Mouse (Mus musculus): ENCODE results near the gene Setd1a.
"Not testable (repeated sequence)": the region's sequence is repeated elsewhere in the genome, so short reads cannot be mapped to it uniquely, and the experiment has no call there.

Gene Setd1a

DNA sequence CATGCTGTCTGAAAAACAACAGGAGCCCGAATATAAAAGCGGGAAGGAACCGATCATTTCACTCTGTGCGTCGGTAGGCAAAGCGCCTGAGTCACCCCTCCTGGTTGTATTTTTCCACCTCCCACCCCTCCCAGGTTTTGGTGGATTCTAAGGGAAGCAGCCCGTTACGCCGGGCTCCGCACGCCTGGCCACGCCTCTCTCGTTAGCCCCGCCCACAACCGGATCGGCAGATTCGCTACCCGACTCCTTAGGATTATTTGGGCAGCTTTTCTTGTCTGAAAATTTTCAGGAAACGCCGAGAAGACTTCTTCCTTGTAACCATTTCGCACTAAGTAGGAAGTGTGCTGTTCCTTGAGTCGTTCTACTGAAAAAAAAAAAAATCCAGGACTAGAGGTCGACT, at the start of gene Setd1a:
TSS of gene Setd1a (plus strand) at position 245 of the 400 bp plus-strand sequence.
- peak; percentile 81 to 88 for DNase-seq (ENCODE audit: low spot score in 2 of 2)

DNA sequence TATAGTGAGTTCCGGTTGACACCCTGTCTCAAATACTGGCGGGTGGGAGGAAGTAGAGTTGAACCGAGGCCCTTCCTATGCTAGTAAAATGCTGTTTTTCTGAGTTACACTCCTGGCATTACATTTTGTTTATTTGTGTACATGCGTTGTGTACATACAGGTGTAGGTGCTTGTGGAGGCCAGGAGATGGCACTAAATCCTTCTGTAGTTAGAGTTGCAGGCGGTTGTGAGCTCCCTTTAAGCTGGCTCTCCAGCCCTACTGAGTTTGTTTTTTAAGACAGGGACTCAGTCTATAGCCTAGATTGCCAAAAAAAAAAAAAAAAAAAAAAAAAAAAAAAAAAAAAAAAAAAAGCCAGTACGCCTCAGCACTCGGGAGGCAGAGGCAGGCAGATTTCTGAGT, 48.6 kb upstream of the Setd1a start:
- DNase-seq (ENCODE audit: low spot score in 2 of 2) = no peak

GRCm38 (mm10) chr7:127730170-127730569, 46.3 kb upstream of the Setd1a start:
- DNase-seq (ENCODE audit: low spot score in 2 of 2) = no peak

- DNase-seq (ENCODE audit: low spot score in 2 of 2) = not testable (repeated sequence)
These were observed 44.4 kb upstream of the Setd1a start, which contains the start of gene Ctf2 for GRCm38 (mm10) chr7:127732066-127732465. Ctf2 (minus strand) TSS chr7:127732166.

DNA sequence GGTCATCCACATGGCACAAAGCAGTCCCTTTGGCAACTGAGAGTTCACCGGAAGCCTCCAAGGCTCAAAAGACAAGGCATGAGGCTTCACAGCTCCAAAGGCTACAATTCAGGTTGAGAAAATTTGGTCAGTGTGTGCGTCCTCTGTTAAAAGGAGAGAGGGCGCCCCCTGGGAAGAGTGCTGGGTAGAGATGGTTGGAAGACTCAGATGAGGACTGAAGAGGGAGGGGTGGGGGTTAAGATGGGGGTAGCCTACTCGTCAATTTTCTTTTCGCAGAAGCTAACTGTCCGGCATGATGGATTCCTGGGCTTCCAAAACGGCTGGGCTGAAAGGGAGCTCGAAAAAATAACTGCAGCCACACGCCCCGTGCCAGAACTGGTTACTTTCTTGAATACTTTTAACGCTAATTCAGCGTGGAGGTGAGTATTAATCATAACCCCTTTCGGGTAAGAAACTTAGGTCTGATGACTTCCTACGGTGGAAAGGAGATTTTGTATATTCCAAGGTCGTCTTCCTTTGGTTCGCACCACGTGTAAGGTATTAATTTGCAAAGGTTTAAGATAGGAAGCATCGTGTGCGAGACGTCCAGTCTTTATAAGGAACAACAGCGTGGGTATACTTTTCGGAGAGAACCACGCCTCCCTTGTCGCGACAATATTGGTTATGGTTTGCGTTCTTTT, 32.0 kb upstream of the Setd1a start, which contains the start of gene Fbxl19:
TSS of gene Fbxl19 (plus strand) at position 178 of the 680 bp plus-strand sequence.
- peak; percentile 61 to 70 for DNase-seq (ENCODE audit: low spot score in 2 of 2)

DNA sequence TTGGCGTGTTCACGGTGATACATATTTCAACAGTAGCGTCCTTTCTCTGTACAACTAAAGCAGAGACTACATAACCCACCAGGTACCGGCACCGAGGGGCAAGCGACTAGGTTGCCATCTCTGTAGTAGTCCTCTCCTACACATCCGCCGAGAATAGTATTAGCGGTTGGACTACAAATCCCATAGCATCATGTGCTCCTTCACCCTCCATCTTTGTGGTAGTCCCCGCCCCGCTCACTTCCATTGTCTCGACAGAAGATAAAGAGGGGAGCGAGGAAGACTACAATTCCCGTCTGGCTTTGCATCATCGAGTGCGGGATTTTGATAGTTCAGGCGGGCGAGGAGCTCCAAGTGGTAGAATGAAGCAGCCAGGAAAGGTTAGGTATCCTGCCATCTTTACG, 31.2 kb upstream of the Setd1a start:
- peak; percentile 87 to 91 for DNase-seq (ENCODE audit: low spot score in 2 of 2)

GRCm38 (mm10) chr7:127745652-127746493, 30.6 kb upstream of the Setd1a start:
- DNase-seq (ENCODE audit: low spot score in 2 of 2) = peak; percentile 94 to 97

DNA sequence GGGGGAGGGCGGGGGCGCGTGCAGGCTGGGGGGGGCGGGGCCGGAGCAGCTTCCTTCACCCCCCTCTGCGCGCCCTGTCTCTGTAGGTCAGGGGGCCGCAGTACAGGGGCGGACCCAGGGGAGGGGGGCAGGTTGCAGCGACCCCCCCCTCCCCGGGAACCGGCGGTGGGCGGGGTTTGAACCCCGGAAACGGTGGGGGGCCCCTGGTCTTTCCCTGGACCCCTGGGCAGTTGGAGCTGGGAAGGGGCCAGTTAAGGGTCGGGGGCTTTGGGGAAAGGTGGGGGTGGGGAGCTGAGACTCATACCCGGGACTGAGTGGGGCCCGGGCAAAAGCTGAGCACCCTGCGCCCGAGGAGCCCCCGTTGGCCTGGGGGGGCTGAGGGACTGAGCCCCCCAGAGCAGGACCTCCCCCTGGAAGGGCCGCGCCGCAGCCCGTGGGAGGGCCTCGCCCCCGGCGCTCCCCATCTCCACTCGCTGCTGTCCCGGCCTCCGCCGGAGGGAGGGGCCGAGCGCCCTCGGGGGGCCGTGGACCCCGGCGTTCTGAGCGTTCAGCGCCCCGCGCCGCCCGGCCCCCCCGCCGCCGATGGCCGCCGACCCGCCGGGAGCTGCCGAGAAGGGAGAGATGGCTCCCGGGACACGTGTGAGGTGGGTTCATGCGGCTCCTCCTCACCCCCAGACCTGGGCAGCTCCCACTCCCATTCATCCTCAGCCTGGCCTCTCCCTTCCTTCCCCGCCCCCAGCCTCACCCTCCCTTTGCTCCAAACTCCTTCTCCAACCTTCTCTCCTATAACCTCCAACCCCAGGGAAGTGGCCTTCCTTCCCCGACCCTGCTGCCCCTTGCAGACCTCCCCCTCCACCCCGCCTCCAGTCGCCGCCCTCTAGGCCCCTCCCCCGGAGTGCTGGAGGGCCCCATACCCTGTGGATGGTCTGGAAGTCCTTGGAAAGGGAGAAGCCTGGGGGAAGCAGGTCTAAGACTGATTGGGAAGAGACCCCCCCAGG, 29.7 kb upstream of the Setd1a start:
- no peak for DNase-seq (ENCODE audit: low spot score in 2 of 2)

- DNase-seq (ENCODE audit: low spot score in 2 of 2) = no peak
These were observed 28.8 kb upstream of the Setd1a start for GRCm38 (mm10) chr7:127747559-127748234.

DNA sequence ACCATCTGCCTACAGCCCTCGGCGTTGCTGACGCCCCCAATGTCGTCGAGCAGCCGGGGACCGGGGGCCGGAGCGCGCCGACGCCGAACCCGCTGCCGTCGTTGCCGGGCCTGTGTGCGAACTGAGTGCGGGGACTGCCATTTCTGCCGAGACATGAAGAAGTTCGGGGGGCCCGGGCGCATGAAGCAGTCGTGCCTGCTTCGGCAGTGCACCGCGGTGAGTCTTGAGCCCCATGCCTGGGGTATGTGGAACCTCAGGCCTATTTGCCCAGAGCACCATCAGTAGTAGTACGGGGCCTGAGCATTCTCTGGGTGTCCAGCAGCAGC, 28.3 kb upstream of the Setd1a start:
- DNase-seq (ENCODE audit: low spot score in 2 of 2) = no peak

DNA sequence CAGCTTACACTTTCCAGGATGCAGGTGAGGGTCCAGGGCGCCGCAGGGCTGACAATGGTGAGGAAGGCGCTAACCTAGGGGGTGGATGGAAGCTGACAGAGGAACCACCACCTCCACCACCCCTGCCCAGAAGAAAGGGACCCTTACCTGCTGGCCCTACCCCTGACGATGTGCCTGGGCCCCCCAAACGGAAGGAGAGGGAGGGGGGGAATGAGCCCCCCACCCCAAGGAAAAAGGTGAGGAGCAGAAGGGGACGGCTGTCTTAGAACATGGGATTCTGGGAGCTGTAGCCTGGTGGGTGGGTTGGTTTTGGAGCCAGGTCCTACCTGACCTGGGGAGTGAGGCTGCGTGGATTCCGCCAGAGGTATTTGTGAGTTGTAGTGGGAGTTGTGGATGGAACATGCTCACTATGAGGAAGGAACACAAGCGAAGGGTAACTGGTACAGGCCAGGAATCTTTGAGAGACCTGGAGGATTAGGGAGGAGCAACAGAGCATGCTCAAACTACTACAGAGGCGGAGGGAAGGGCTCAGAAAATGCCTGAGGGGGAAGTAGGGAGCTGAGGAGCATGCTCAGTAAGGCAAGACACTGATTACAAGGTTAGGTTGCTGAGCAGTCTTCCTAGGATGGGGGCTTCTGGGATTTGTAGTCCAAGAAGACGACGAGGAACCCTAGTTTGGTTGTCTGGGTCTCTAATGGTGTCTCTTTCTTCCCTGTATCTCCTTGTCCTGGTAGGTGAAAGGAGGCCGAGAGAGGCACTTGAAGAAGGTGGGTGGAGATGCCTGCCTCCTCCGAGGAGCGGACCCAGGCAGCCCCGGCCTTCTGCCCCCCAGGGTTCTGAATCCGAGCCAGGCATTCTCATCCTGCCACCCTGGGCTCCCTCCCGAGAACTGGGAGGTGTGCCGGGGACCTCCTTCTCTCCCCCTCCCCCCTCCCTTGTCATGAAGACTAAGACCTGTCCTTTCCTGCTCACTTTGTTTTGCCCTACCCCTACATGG, 26.0 kb upstream of the Setd1a start:
- DNase-seq (ENCODE audit: low spot score in 2 of 2) = no peak

DNA sequence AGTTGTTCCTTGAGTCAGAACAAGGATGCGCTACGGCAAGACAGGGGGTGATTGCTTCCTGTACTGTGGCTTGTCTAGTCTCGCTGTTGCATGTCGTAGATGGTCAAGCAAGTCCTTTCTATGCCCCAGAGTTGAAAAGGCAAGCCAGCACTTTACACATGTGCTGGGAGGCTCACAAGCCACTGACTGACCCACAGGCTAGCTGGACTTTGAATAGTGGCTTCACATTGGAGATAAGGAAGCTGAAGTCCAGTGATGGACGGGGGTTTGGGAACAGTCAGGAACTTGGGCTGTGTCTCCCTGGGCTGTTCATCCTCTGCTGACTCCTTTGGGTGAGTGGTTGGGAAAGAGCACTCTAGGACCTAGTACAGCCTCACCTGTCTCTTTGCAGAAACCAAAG, 24.9 kb upstream of the Setd1a start:
- DNase-seq (ENCODE audit: low spot score in 2 of 2) = no peak

DNA sequence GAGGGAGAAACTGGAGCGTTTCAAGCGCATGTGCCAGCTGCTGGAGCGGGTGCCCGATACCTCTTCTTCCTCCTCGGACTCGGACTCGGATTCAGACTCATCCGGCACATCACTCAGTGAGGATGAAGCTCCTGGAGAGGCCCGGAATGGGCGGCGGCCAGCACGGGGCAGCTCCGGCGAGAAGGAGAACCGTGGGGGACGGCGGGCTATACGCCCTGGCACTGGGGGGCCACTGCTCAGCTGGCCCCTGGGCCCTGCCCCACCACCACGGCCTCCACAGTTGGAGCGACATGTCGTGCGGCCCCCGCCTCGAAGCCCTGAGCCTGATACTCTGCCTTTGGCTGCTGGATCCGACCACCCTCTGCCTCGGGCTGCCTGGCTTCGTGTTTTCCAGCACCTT, 24.4 kb upstream of the Setd1a start:
- DNase-seq (ENCODE audit: low spot score in 2 of 2) = no peak

DNA sequence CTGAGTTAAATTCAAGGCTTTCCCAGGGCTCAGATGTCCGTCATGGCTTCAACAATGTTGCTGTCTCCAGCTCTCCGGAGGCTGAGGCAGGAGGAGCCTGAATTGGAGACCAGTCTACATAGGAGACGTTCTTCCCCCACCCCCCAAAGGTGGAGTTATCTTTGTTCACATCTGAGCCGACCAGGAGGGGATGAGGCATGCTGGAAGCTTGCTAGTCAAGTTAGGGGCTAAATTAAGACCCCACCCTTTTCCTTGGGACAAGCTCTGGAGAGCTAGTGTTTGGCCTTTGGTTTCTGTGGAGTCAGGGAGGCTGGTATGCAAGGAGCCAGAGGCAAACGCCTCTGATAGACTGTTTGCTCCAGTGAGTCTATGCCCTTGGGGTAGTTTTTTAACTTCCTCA, 23.3 kb upstream of the Setd1a start:
- no peak for DNase-seq (ENCODE audit: low spot score in 2 of 2)

DNA sequence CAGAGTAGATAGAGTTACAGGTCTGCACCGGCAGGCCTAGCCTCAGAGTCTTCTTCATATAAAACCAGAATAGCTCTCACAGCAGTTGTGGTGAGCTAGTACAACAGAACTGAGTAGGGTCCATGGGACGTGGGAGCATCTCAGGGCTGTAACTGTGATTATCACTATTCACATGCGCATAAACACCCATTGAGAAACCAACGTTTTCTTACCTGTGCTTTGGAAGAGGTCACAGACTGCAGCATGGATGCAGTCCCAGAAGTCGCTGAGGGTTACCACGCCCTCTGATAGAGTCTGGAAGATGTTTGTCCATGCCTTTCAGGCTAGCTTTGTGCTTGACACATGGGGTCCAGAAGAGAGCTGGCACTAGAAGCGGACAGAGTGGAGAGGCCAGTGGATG, 22.7 kb upstream of the Setd1a start:
- DNase-seq (ENCODE audit: low spot score in 2 of 2) = no peak

GRCm38 (mm10) chr7:127759716-127760115, 16.8 kb upstream of the Setd1a start:
- no peak for DNase-seq (ENCODE audit: low spot score in 2 of 2)

GRCm38 (mm10) chr7:127760478-127760877, 16.0 kb upstream of the Setd1a start:
- DNase-seq (ENCODE audit: low spot score in 2 of 2) = no peak

- peak; percentile 59 to 72 for DNase-seq (ENCODE audit: low spot score in 2 of 2)
These were observed 15.4 kb upstream of the Setd1a start for GRCm38 (mm10) chr7:127761026-127761425.

DNA sequence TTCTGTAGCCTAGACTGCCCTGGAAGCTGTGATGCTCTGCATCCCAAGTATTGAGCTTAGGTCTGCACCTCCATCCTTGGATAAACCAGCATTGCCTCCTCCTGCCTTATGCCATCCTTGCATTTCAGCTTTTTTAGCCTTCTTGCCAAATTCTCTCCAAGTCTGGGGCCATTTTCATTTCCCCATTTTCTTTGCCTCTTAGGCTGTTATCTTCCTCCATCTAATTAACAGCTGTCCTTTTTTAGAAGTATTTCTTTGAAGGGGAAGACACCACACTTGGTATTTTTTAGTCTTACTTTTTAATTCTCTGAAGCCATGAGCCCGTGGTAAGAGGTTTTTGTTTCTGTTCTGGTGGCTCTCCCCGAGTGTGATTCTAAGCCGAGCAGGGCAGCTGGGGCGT, 12.8 kb upstream of the Setd1a start:
- DNase-seq (ENCODE audit: low spot score in 2 of 2) = no peak

DNA sequence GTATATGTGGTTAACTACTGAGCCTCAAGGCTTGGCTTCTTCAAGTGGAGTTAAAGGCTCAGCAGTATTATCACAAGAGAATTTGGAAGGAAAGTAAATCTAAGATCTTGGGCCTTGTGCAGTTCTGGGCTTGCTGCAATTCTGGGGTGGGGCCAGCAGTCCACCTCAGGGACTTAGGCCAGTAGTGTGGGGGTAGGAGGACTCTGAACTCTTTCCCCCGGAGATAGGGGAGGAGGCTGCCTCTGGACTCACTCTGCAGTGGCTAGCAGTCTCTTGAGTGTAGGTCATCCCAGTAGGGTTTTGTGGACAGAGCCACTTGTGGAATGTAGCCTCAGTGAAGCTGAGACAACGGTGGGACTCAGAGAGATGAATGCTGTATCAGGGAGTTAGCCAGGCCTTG, 10.7 kb upstream of the Setd1a start:
- DNase-seq (ENCODE audit: low spot score in 2 of 2) = no peak

Measured in urinary bladder, postnatal 36 days (tissue).